Mouse (Mus musculus) myocyte (in vitro differentiated cells): ENCODE data around the gene Gm10277.

ENCODE experiments used
- POLR2A ChIP-seq: IDR thresholded peaks from one replicate; pipeline ENCODE4 v1.6.1; 2011; ENCODE audit warnings: low read depth, mild to moderate bottlenecking, control low read depth, moderate library complexity; ENCODE audit not compliant: insufficient read length
- POLR2AphosphoS2 ChIP-seq: IDR thresholded peaks from one replicate; pipeline ENCODE4 v1.6.1; 2011; ENCODE audit warnings: low read depth, control low read depth; ENCODE audit not compliant: insufficient read length

DNA sequence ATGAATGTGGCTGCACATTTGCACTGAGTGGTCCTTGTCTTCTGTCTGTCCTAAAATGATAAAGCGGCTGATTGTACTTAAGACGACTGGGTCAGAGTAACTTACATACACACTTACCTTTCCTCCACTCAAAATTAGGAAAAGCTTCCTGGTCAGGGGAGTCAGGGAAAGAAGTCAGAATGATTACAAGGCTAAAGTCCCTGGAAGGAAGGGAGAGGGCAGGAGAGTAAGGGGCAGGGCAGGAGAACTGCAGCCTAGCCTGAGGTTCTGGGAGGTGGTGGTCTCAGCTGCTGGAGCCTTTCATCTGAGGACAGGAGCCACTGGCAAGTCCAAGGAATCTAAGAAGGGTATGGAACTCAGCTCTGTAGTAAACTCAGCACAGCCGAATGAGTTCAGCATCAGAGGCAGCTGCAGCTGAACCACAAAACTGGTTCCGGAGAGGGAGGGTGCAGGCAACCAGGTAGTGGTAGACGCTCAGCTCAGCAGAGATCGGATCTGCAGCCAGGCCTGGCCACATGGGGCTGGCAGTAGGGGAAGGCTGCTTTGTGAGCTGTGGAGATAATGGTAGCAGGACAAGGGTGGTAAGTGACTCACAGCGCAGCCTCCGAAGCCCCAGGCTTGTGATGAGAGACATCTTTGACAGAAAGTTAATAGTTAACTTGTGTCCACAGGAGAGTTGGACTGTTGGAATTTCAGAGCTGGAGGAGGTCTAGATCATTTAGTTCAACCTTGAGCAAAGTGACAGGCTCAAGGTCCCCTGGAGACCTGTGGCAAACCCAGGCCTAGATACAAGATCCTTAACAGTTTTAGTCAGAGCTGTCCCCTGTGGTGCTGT, 15.5 kb downstream of the Gm10277 start:
- TF ChIP-seq POLR2A (no peak), POLR2AphosphoS2 (no peak)
